In the genomic region with DNA sequence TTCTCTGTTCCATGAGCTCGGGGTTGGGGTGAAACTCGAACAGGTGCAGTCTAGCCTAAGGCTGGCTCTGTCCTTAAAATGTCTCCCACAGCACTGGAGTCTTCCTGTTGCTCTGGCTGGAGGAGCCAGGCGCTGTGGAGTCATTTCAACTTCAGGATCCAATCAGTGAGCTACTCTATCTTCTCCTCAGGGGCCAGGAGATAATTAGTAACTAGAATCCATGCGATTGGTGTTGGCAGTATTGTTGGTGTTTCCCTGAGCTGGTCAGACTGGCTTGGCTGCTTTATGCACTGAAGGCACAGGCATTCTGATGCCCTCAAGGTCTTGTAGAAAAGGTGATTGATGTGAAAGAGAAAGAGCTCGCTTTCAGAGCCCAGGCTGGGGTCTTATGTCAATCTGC, we compare ENCODE assay signal across 13 mouse cellular contexts. TPM values are rescaled to one million over a fixed set of nuclear protein-coding genes. Genes with fewer than 3 reads are reported as not detected.
DNase-seq lines count a peak whose midpoint lies in the region; ATAC-seq lines count a peak whose summit lies in the region.
"Had no signal": no experiment of that assay in that cellular context is flagged by ENCODE, and none has a peak within 500 bp of the region (broad histone marks: within the 10 kb centered on the region; RNA-seq: fewer than 3 reads in every experiment).

No protein-coding gene starts in this region.

- H3K4me3 ChIP-seq in limb, embryonic 15.5 days = peak overlapping the region; percentile 24
- H3K4me3 ChIP-seq: forebrain, embryonic 13.5 days; heart, embryonic 15.5 days had no signal

- no peaks in the 10 kb centered on the region for H3K27me3 ChIP-seq in limb, embryonic 15.5 days
- H3K27me3 ChIP-seq: forebrain, embryonic 13.5 days; heart, embryonic 15.5 days had no signal

- peak overlapping the region; percentile 20 for H3K4me2 ChIP-seq in limb, embryonic 15.5 days
- H3K4me2 ChIP-seq: forebrain, embryonic 13.5 days; heart, embryonic 15.5 days had no signal

- H3K36me3 ChIP-seq in limb, embryonic 15.5 days = no peaks in the 10 kb centered on the region
- H3K36me3 ChIP-seq: G1E; heart, embryonic 15.5 days had no signal

- H3K27ac ChIP-seq in limb, embryonic 15.5 days = peak overlapping the region; percentile 72
- H3K27ac ChIP-seq: forebrain, embryonic 13.5 days; heart, embryonic 15.5 days had no signal

- DNase-seq in urinary bladder, postnatal 14 days (ENCODE audit: low spot score) = peak; percentile 79
- no peak for DNase-seq in urinary bladder, postnatal 10 days (ENCODE audit: low spot score)
- peak; percentile 80 to 91 for DNase-seq in kidney, adult 8-10 months
- peak; percentile 82 for DNase-seq in yolk sac, embryonic 10.5 days (ENCODE audit: low spot score)
- no peak for DNase-seq in thymus, postnatal 0 days (ENCODE audit: low spot score)
- no peak for DNase-seq in left cerebral cortex, adult 18-20 months (ENCODE audit: low spot score in 2 of 2)
- DNase-seq: adrenal gland, postnatal 14 days; retina, postnatal 1 day had no signal

- ATAC-seq in limb, embryonic 15.5 days (ENCODE audit: insufficient number of reproducible peaks, low FRiP score, low TSS enrichment, low read depth) = no peak
- no peak for ATAC-seq in frontal cortex, adult (ENCODE audit: low TSS enrichment)
- ATAC-seq: forebrain, embryonic 13.5 days had no signal

- no peak overlapping the region for H3K9ac ChIP-seq in limb, embryonic 15.5 days
- H3K9ac ChIP-seq: forebrain, embryonic 13.5 days; heart, embryonic 15.5 days had no signal

- H3K9me3 ChIP-seq in limb, embryonic 15.5 days = no peaks in the 10 kb centered on the region
- H3K9me3 ChIP-seq: forebrain, embryonic 13.5 days; G1E; heart, embryonic 15.5 days had no signal

- peaks cover 13% of the 10 kb centered on the region for H3K4me1 ChIP-seq in limb, embryonic 15.5 days
- H3K4me1 ChIP-seq: forebrain, embryonic 13.5 days had no signal

- WGBS in limb, embryonic 15.5 days = 63% methylated on average over 5 of the region's 5 CpGs

RNA-seq across cellular contexts. Expression of a gene that starts 49.5 kb away (rescaled TPM):
- polyA plus RNA-seq in limb, embryonic 15.5 days (2015; fragmentation: Nextera tagmentation; extraction: Ambion mirVana) = 22.9 and 23.8 TPM in 2 replicates
- 6.2 and 7.0 TPM in 2 replicates for polyA plus RNA-seq in thymus, postnatal 0 days (2015; fragmentation: Nextera tagmentation; extraction: Ambion mirVana)
- total RNA-seq in left cerebral cortex, adult 18-20 months (2021) = 10 to 100 TPM; 14.3 TPM

Comparison
In these comparisons a context has a peak if more than half of its experiments do, and no peak if none do; other contexts are left out.
1. DNase-seq: peak in urinary bladder, postnatal 14 days (single experiment), kidney, adult 8-10 months (2 of 2) and yolk sac, embryonic 10.5 days (single experiment); none in urinary bladder, postnatal 10 days (single experiment), thymus, postnatal 0 days (single experiment) and left cerebral cortex, adult 18-20 months (0 of 2).